Mouse (Mus musculus): ENCODE measurements around the gene Tbx6. TPM values are rescaled to one million over a fixed set of nuclear protein-coding genes. Genes with fewer than 3 reads are reported as not detected.

Tbx6 gene
- polyA plus RNA-seq, 1 experiment from 2014 or later: 0.64 TPM

- H3K27ac ChIP-seq (ENCODE audit: low read length): no peak overlapping the region
- peaks cover 4% of the 10 kb centered on the region for H3K36me3 ChIP-seq (ENCODE audit: control insufficient read depth, insufficient read depth, low read length)
- ATAC-seq: no peak
- H3K4me2 ChIP-seq (ENCODE audit: low read length): no peak overlapping the region
- no peak overlapping the region for H3K4me3 ChIP-seq (ENCODE audit: low read depth, low read length)
- 98% methylated on average over 16 of the region's 16 CpGs for WGBS
- no peak overlapping the region for H3K9ac ChIP-seq (ENCODE audit: low read depth, low read length)
- no peaks in the 10 kb centered on the region for H3K9me3 ChIP-seq (replicated peaks; ENCODE audit: control insufficient read depth, low read length, poor library complexity, severe bottlenecking)
- no peaks in the 10 kb centered on the region for H3K27me3 ChIP-seq (ENCODE audit: control insufficient read depth, insufficient read depth, low read depth, low read length)
- H3K4me1 ChIP-seq (ENCODE audit: control insufficient read depth, insufficient read depth, low read length): peaks cover 28% of the 10 kb centered on the region
Measured at GRCm38 (mm10) chr7:126801057-126801422, 19.8 kb downstream of the Tbx6 start.

GRCm38 (mm10) chr7:126802134-126802889, 21.0 kb downstream of the Tbx6 start:
- Histone ChIP-seq H3K27me3 (ENCODE audit: control insufficient read depth, insufficient read depth, low read depth, low read length) (no peaks in the 10 kb centered on the region), H3K4me1 (ENCODE audit: control insufficient read depth, insufficient read depth, low read length) (peaks cover 21% of the 10 kb centered on the region), H3K9ac (ENCODE audit: low read depth, low read length) (no peak overlapping the region), H3K27ac (ENCODE audit: low read length) (no peak overlapping the region), H3K36me3 (ENCODE audit: control insufficient read depth, insufficient read depth, low read length) (no peaks in the 10 kb centered on the region), H3K9me3 (replicated peaks; ENCODE audit: control insufficient read depth, low read length, poor library complexity, severe bottlenecking) (no peaks in the 10 kb centered on the region), H3K4me3 (ENCODE audit: low read depth, low read length) (no peak overlapping the region), H3K4me2 (ENCODE audit: low read length) (no peak overlapping the region)
- 89% methylated on average over 11 of the region's 11 CpGs for WGBS
- ATAC-seq: no peak

- no peaks in the 10 kb centered on the region for H3K9me3 ChIP-seq (replicated peaks; ENCODE audit: control insufficient read depth, low read length, poor library complexity, severe bottlenecking)
- no peaks in the 10 kb centered on the region for H3K27me3 ChIP-seq (ENCODE audit: control insufficient read depth, insufficient read depth, low read depth, low read length)
- no peak overlapping the region for H3K4me2 ChIP-seq (ENCODE audit: low read length)
- H3K9ac ChIP-seq (ENCODE audit: low read depth, low read length): no peak overlapping the region
- WGBS: 91% methylated on average over 6 of the region's 6 CpGs
- H3K4me1 ChIP-seq (ENCODE audit: control insufficient read depth, insufficient read depth, low read length): peaks cover 20% of the 10 kb centered on the region
- H3K4me3 ChIP-seq (ENCODE audit: low read depth, low read length): no peak overlapping the region
- no peak overlapping the region for H3K27ac ChIP-seq (ENCODE audit: low read length)
- no peak for ATAC-seq
- H3K36me3 ChIP-seq (ENCODE audit: control insufficient read depth, insufficient read depth, low read length): no peaks in the 10 kb centered on the region
Measured at GRCm38 (mm10) chr7:126803181-126803580, 21.9 kb downstream of the Tbx6 start.

GRCm38 (mm10) chr7:126803751-126804150, 22.5 kb downstream of the Tbx6 start:
- Histone ChIP-seq H3K36me3 (ENCODE audit: control insufficient read depth, insufficient read depth, low read length) (no peaks in the 10 kb centered on the region), H3K9me3 (replicated peaks; ENCODE audit: control insufficient read depth, low read length, poor library complexity, severe bottlenecking) (no peaks in the 10 kb centered on the region), H3K4me3 (ENCODE audit: low read depth, low read length) (no peak overlapping the region), H3K9ac (ENCODE audit: low read depth, low read length) (peak overlapping the region; percentile 7; the same call in 1 of the 2 replicates), H3K4me2 (ENCODE audit: low read length) (no peak overlapping the region), H3K4me1 (ENCODE audit: control insufficient read depth, insufficient read depth, low read length) (peaks cover 23% of the 10 kb centered on the region), H3K27me3 (ENCODE audit: control insufficient read depth, insufficient read depth, low read depth, low read length) (no peaks in the 10 kb centered on the region), H3K27ac (ENCODE audit: low read length) (no peak overlapping the region)
- ATAC-seq: no peak

- Histone ChIP-seq H3K4me2 (ENCODE audit: low read length) (no peak overlapping the region), H3K4me3 (ENCODE audit: low read depth, low read length) (no peak overlapping the region), H3K9me3 (replicated peaks; ENCODE audit: control insufficient read depth, low read length, poor library complexity, severe bottlenecking) (no peaks in the 10 kb centered on the region), H3K27ac (ENCODE audit: low read length) (no peak overlapping the region), H3K27me3 (ENCODE audit: control insufficient read depth, insufficient read depth, low read depth, low read length) (no peaks in the 10 kb centered on the region), H3K36me3 (ENCODE audit: control insufficient read depth, insufficient read depth, low read length) (no peaks in the 10 kb centered on the region), H3K9ac (ENCODE audit: low read depth, low read length) (no peak overlapping the region), H3K4me1 (ENCODE audit: control insufficient read depth, insufficient read depth, low read length) (peaks cover 15% of the 10 kb centered on the region)
- 91% methylated on average over 6 of the region's 6 CpGs for WGBS
- ATAC-seq: no peak
Measured at GRCm38 (mm10) chr7:126806956-126807355, 25.7 kb downstream of the Tbx6 start.

GRCm38 (mm10) chr7:126807405-126807804, 26.1 kb downstream of the Tbx6 start:
- no peak for ATAC-seq
- Histone ChIP-seq H3K4me1 (ENCODE audit: control insufficient read depth, insufficient read depth, low read length) (peaks cover 15% of the 10 kb centered on the region), H3K4me3 (ENCODE audit: low read depth, low read length) (no peak overlapping the region), H3K27me3 (ENCODE audit: control insufficient read depth, insufficient read depth, low read depth, low read length) (no peaks in the 10 kb centered on the region), H3K9ac (ENCODE audit: low read depth, low read length) (no peak overlapping the region), H3K9me3 (replicated peaks; ENCODE audit: control insufficient read depth, low read length, poor library complexity, severe bottlenecking) (no peaks in the 10 kb centered on the region), H3K4me2 (ENCODE audit: low read length) (no peak overlapping the region), H3K36me3 (ENCODE audit: control insufficient read depth, insufficient read depth, low read length) (no peaks in the 10 kb centered on the region), H3K27ac (ENCODE audit: low read length) (no peak overlapping the region)
- WGBS: 76% methylated on average over 4 of the region's 4 CpGs

GRCm38 (mm10) chr7:126808703-126809455, 27.6 kb downstream of the Tbx6 start:
- peak overlapping the region; percentile 82 for H3K4me3 ChIP-seq (ENCODE audit: low read depth, low read length)
- H3K4me1 ChIP-seq (ENCODE audit: control insufficient read depth, insufficient read depth, low read length): peaks cover 15% of the 10 kb centered on the region
- no peaks in the 10 kb centered on the region for H3K36me3 ChIP-seq (ENCODE audit: control insufficient read depth, insufficient read depth, low read length)
- no peaks in the 10 kb centered on the region for H3K27me3 ChIP-seq (ENCODE audit: control insufficient read depth, insufficient read depth, low read depth, low read length)
- H3K9ac ChIP-seq (ENCODE audit: low read depth, low read length): peak overlapping the region; percentile 85
- peak overlapping the region; percentile 76 for H3K27ac ChIP-seq (ENCODE audit: low read length)
- WGBS: under 1% methylated on average over 40 of the region's 43 CpGs
- peak; percentile 95 for ATAC-seq
- no peaks in the 10 kb centered on the region for H3K9me3 ChIP-seq (replicated peaks; ENCODE audit: control insufficient read depth, low read length, poor library complexity, severe bottlenecking)
- H3K4me2 ChIP-seq (ENCODE audit: low read length): peak overlapping the region; percentile 89

- WGBS: 76% methylated on average over 5 of the region's 5 CpGs
- Histone ChIP-seq H3K4me2 (ENCODE audit: low read length) (peak overlapping the region; percentile 89; the same call in 1 of the 2 replicates), H3K27ac (ENCODE audit: low read length) (no peak overlapping the region), H3K9me3 (replicated peaks; ENCODE audit: control insufficient read depth, low read length, poor library complexity, severe bottlenecking) (no peaks in the 10 kb centered on the region), H3K4me1 (ENCODE audit: control insufficient read depth, insufficient read depth, low read length) (peaks cover 15% of the 10 kb centered on the region), H3K9ac (ENCODE audit: low read depth, low read length) (no peak overlapping the region), H3K27me3 (ENCODE audit: control insufficient read depth, insufficient read depth, low read depth, low read length) (no peaks in the 10 kb centered on the region), H3K4me3 (ENCODE audit: low read depth, low read length) (no peak overlapping the region; the same call in 1 of the 2 replicates), H3K36me3 (ENCODE audit: control insufficient read depth, insufficient read depth, low read length) (no peaks in the 10 kb centered on the region)
- ATAC-seq: no peak
Measured at GRCm38 (mm10) chr7:126809723-126810369, 28.6 kb downstream of the Tbx6 start.
